Mouse (Mus musculus) megakaryocyte, embryonic 14.5 days (primary cell): ENCODE measurements around the gene Casc1.
"Not testable (repeated sequence)": the region's sequence is repeated elsewhere in the genome, so short reads cannot be mapped to it uniquely, and the experiment has no call there.

Experiments used
- FLI1 ChIP-seq: IDR thresholded peaks from 2 replicates; pipeline ENCODE4 v1.6.1; 2012; ENCODE audit warnings: low read length, inconsistent platforms, mixed read lengths
- GATA1 ChIP-seq: IDR thresholded peaks from 3 replicates; pipeline ENCODE4 v1.6.1; 2012; ENCODE audit warnings: mixed read lengths, low read length, inconsistent platforms, borderline replicate concordance

- not testable (repeated sequence) for TF ChIP-seq GATA1, FLI1
These were observed 77.8 kb downstream of the Casc1 start for GRCm38 (mm10) chr6:145132969-145133368.
